23 mouse cellular contexts compared by ENCODE assay signal in genomic region chr9:117161150-117161549, GRCm38 (mm10).
A peak's percentile ranks its signal among the peaks of the same experiment; 100 is the strongest.
DNase-seq lines count a peak whose midpoint lies in the region; ATAC-seq lines count a peak whose summit lies in the region.
"Had no signal": no experiment of that assay in that cellular context is flagged by ENCODE, and none has a peak within 500 bp of the region (broad histone marks: within the 10 kb centered on the region; RNA-seq: fewer than 3 reads in every experiment).

No protein-coding gene starts in this region.

- peaks cover 47% of the 10 kb centered on the region for H3K4me1 ChIP-seq in kidney, embryonic 15.5 days
- peaks cover 6% of the 10 kb centered on the region; the same call in 1 of the 2 replicates for H3K4me1 ChIP-seq in neural tube, embryonic 11.5 days (ENCODE audit: control insufficient read depth, insufficient read depth, low read length)
- H3K4me1 ChIP-seq in neural tube, embryonic 15.5 days, result peaks cover 18% of the 10 kb centered on the region
- peaks cover 40% of the 10 kb centered on the region for H3K4me1 ChIP-seq in limb, embryonic 12.5 days (replicated peaks)
- peaks cover 5% of the 10 kb centered on the region; the same call in 1 of the 2 replicates for H3K4me1 ChIP-seq in midbrain, embryonic 16.5 days (ENCODE audit: control insufficient read depth, insufficient read depth, low read length)
- H3K4me1 ChIP-seq: liver, embryonic 15.5 days had no signal

- ATAC-seq in kidney, embryonic 15.5 days (replicated peaks; ENCODE audit: low FRiP score), result 0 out of 2 replicates have a peak, but pooled peaks have one; percentile 26
- peak; percentile 17; the same call in 1 of the 2 replicates for ATAC-seq in neural tube, embryonic 11.5 days (ENCODE audit: insufficient read depth, low FRiP score, low TSS enrichment)
- ATAC-seq in neural tube, embryonic 15.5 days (ENCODE audit: low FRiP score), result no peak; the same call in 1 of the 2 replicates
- ATAC-seq in limb, embryonic 12.5 days (ENCODE audit: insufficient number of reproducible peaks, insufficient read depth, low FRiP score, low TSS enrichment, low read depth), result peak; percentile 57; the same call in 1 of the 2 replicates
- ATAC-seq in midbrain, embryonic 16.5 days, result no peak
- ATAC-seq: CD4-positive, CD25-positive, alpha-beta regulatory T cell, adult 4 months; forebrain, embryonic 16.5 days; hindbrain, embryonic 16.5 days had no signal

- no peaks in the 10 kb centered on the region for H3K27me3 ChIP-seq in kidney, embryonic 15.5 days
- H3K27me3 ChIP-seq in neural tube, embryonic 11.5 days (ENCODE audit: control insufficient read depth, insufficient read depth, low read length), result no peaks in the 10 kb centered on the region
- no peaks in the 10 kb centered on the region for H3K27me3 ChIP-seq in neural tube, embryonic 15.5 days (replicated peaks)
- H3K27me3 ChIP-seq in limb, embryonic 12.5 days, result no peaks in the 10 kb centered on the region
- no peaks in the 10 kb centered on the region; the same call in 1 of the 2 replicates for H3K27me3 ChIP-seq in midbrain, embryonic 16.5 days (ENCODE audit: control insufficient read depth, insufficient read depth, low read depth, low read length)
- H3K27me3 ChIP-seq: embryonic facial prominence, embryonic 15.5 days; liver, embryonic 15.5 days had no signal

- no peaks in the 10 kb centered on the region for H3K36me3 ChIP-seq in kidney, embryonic 15.5 days
- no peaks in the 10 kb centered on the region for H3K36me3 ChIP-seq in neural tube, embryonic 11.5 days (ENCODE audit: control insufficient read depth, insufficient read depth, low read length)
- no peaks in the 10 kb centered on the region for H3K36me3 ChIP-seq in neural tube, embryonic 15.5 days
- H3K36me3 ChIP-seq in limb, embryonic 12.5 days, result peaks cover 3% of the 10 kb centered on the region; the same call in 1 of the 2 replicates
- no peaks in the 10 kb centered on the region for H3K36me3 ChIP-seq in midbrain, embryonic 16.5 days (ENCODE audit: control insufficient read depth, insufficient read depth, low read length)
- H3K36me3 ChIP-seq: embryonic facial prominence, embryonic 15.5 days; hindbrain, embryonic 10.5 days; liver, embryonic 15.5 days had no signal

- peak overlapping the region; percentile 27; the same call in 1 of the 2 replicates for H3K27ac ChIP-seq in kidney, embryonic 15.5 days
- no peak overlapping the region for H3K27ac ChIP-seq in neural tube, embryonic 11.5 days (ENCODE audit: low read depth, low read length)
- H3K27ac ChIP-seq in neural tube, embryonic 15.5 days (replicated peaks), result no peak overlapping the region
- H3K27ac ChIP-seq in limb, embryonic 12.5 days, result peak overlapping the region; percentile 67; the same call in 1 of the 2 replicates
- no peak overlapping the region for H3K27ac ChIP-seq in midbrain, embryonic 16.5 days (ENCODE audit: low read length)
- H3K27ac ChIP-seq: embryonic facial prominence, embryonic 15.5 days; hindbrain, embryonic 10.5 days; liver, embryonic 15.5 days had no signal

- no peak for DNase-seq in kidney, postnatal 10 days
- no peak for DNase-seq in neural tube, embryonic 11.5 days (ENCODE audit: low spot score)
- no peak for DNase-seq in layer of hippocampus, postnatal 10 days (ENCODE audit: low spot score in 2 of 2)
- DNase-seq: adrenal gland, postnatal 36 days; cerebellum, adult 9-11 months; gastrocnemius, postnatal 14 days; kidney, adult 9 months; liver; lung, postnatal 36 days; midbrain, embryonic 14.5 days; thymus, postnatal 14 days had no signal

- no peaks in the 10 kb centered on the region for H3K9me3 ChIP-seq in kidney, embryonic 15.5 days (replicated peaks)
- no peaks in the 10 kb centered on the region for H3K9me3 ChIP-seq in neural tube, embryonic 11.5 days (ENCODE audit: control insufficient read depth, low read length)
- no peaks in the 10 kb centered on the region for H3K9me3 ChIP-seq in neural tube, embryonic 15.5 days (replicated peaks)
- H3K9me3 ChIP-seq in limb, embryonic 12.5 days, result no peaks in the 10 kb centered on the region
- H3K9me3 ChIP-seq in midbrain, embryonic 16.5 days (replicated peaks; ENCODE audit: control insufficient read depth, low read length, poor library complexity, severe bottlenecking), result no peaks in the 10 kb centered on the region
- H3K9me3 ChIP-seq: embryonic facial prominence, embryonic 15.5 days; hindbrain, embryonic 10.5 days; liver, embryonic 15.5 days had no signal

- 28% methylated on average over 6 of the region's 6 CpGs for WGBS in kidney, embryonic 15.5 days
- 47% methylated on average over 6 of the region's 6 CpGs for WGBS in neural tube, embryonic 11.5 days
- 32% methylated on average over 6 of the region's 6 CpGs for WGBS in neural tube, embryonic 15.5 days
- WGBS in limb, embryonic 12.5 days, result 24% methylated on average over 6 of the region's 6 CpGs
- WGBS in midbrain, embryonic 16.5 days, result 76% methylated on average over 6 of the region's 6 CpGs

- no peak overlapping the region for H3K4me3 ChIP-seq in kidney, embryonic 15.5 days (replicated peaks)
- H3K4me3 ChIP-seq in neural tube, embryonic 11.5 days (ENCODE audit: low read depth, low read length), result no peak overlapping the region
- no peak overlapping the region for H3K4me3 ChIP-seq in neural tube, embryonic 15.5 days (replicated peaks)
- no peak overlapping the region for H3K4me3 ChIP-seq in limb, embryonic 12.5 days (replicated peaks)
- H3K4me3 ChIP-seq in midbrain, embryonic 16.5 days (ENCODE audit: low read depth, low read length), result no peak overlapping the region
- H3K4me3 ChIP-seq: embryonic facial prominence, embryonic 15.5 days; hindbrain, embryonic 10.5 days; liver, embryonic 15.5 days; myocyte had no signal

- no peak overlapping the region for H3K4me2 ChIP-seq in kidney, embryonic 15.5 days
- H3K4me2 ChIP-seq in neural tube, embryonic 11.5 days (ENCODE audit: low read depth), result no peak overlapping the region
- H3K4me2 ChIP-seq in neural tube, embryonic 15.5 days, result no peak overlapping the region
- no peak overlapping the region for H3K4me2 ChIP-seq in limb, embryonic 12.5 days
- H3K4me2 ChIP-seq in midbrain, embryonic 16.5 days (ENCODE audit: low read length), result no peak overlapping the region
- H3K4me2 ChIP-seq: embryonic facial prominence, embryonic 15.5 days; heart, embryonic 11.5 days; liver, embryonic 15.5 days had no signal

- no peak overlapping the region for H3K9ac ChIP-seq in kidney, embryonic 15.5 days
- H3K9ac ChIP-seq in neural tube, embryonic 11.5 days (ENCODE audit: low read length), result no peak overlapping the region
- H3K9ac ChIP-seq in neural tube, embryonic 15.5 days (replicated peaks), result no peak overlapping the region
- H3K9ac ChIP-seq in limb, embryonic 12.5 days (replicated peaks), result no peak overlapping the region
- no peak overlapping the region for H3K9ac ChIP-seq in midbrain, embryonic 16.5 days (ENCODE audit: low read depth, low read length)
- H3K9ac ChIP-seq: embryonic facial prominence, embryonic 15.5 days; liver, embryonic 15.5 days had no signal

Comparison
In these comparisons a context has a peak if more than half of its experiments do, and no peak if none do; other contexts are left out.
1. ATAC-seq: peak in kidney, embryonic 15.5 days (single experiment), neural tube, embryonic 11.5 days (single experiment) and limb, embryonic 12.5 days (single experiment); none in neural tube, embryonic 15.5 days (single experiment) and midbrain, embryonic 16.5 days (single experiment).
2. H3K27ac ChIP-seq: peak in kidney, embryonic 15.5 days (single experiment) and limb, embryonic 12.5 days (single experiment); none in neural tube, embryonic 11.5 days (single experiment), neural tube, embryonic 15.5 days (single experiment) and midbrain, embryonic 16.5 days (single experiment).